Mouse (Mus musculus) cerebellum, adult 9-11 months (tissue): ENCODE results near the gene Atf6.

Source experiments
- DNase-seq: peaks from one replicate; pipeline ENCODE4 v3.0.0; 2022

The Atf6 gene

GRCm38 (mm10) chr1:170701582-170701981, 166.0 kb downstream of the Atf6 start:
- DNase-seq = no peak

- no peak for DNase-seq
Observed at GRCm38 (mm10) chr1:170701178-170701577, 166.4 kb downstream of the Atf6 start.

GRCm38 (mm10) chr1:170700496-170701027, 167.0 kb downstream of the Atf6 start:
- DNase-seq = no peak

GRCm38 (mm10) chr1:170699553-170699952, 168.0 kb downstream of the Atf6 start:
- no peak for DNase-seq

- no peak for DNase-seq
Observed at GRCm38 (mm10) chr1:170698771-170699170, 168.8 kb downstream of the Atf6 start.

- no peak for DNase-seq
Observed at GRCm38 (mm10) chr1:170697771-170698356, 169.7 kb downstream of the Atf6 start.

GRCm38 (mm10) chr1:170696996-170697395, 170.6 kb downstream of the Atf6 start:
- DNase-seq = no peak

- no peak for DNase-seq
Observed at GRCm38 (mm10) chr1:170695326-170695725, 172.2 kb downstream of the Atf6 start.

GRCm38 (mm10) chr1:170694821-170695291, 172.7 kb downstream of the Atf6 start:
- peak; percentile 20 for DNase-seq

GRCm38 (mm10) chr1:170691301-170691700, 176.3 kb downstream of the Atf6 start:
- DNase-seq = no peak

- DNase-seq = no peak
Observed at GRCm38 (mm10) chr1:170689773-170690172, 177.8 kb downstream of the Atf6 start.

GRCm38 (mm10) chr1:170683863-170684262, 183.7 kb downstream of the Atf6 start:
- DNase-seq = no peak

- peak; percentile 24 for DNase-seq
Observed at GRCm38 (mm10) chr1:170679624-170680023, 187.9 kb downstream of the Atf6 start.

GRCm38 (mm10) chr1:170678861-170679260, 188.7 kb downstream of the Atf6 start:
- no peak for DNase-seq

GRCm38 (mm10) chr1:170677681-170678080, 189.9 kb downstream of the Atf6 start:
- no peak for DNase-seq

- peak; percentile 11 for DNase-seq
Observed at GRCm38 (mm10) chr1:170674184-170674775, 193.3 kb downstream of the Atf6 start.

- DNase-seq = no peak
Observed at GRCm38 (mm10) chr1:170665200-170665599, 202.4 kb downstream of the Atf6 start.

GRCm38 (mm10) chr1:170664620-170665185, 202.9 kb downstream of the Atf6 start:
- DNase-seq = no peak

- no peak for DNase-seq
Observed at GRCm38 (mm10) chr1:170659260-170659659, 208.3 kb downstream of the Atf6 start.

GRCm38 (mm10) chr1:170657643-170658314, 209.8 kb downstream of the Atf6 start:
- DNase-seq = no peak

GRCm38 (mm10) chr1:170657228-170657521, 210.4 kb downstream of the Atf6 start:
- DNase-seq = no peak

GRCm38 (mm10) chr1:170656518-170657227, 210.9 kb downstream of the Atf6 start:
- no peak for DNase-seq

- DNase-seq = no peak
Observed at GRCm38 (mm10) chr1:170655280-170655917, 212.2 kb downstream of the Atf6 start.
